Mouse (Mus musculus) lung, embryonic 14.5 days (tissue): ENCODE measurements around the gene Creb3l1. TPM values are rescaled to one million over a fixed set of nuclear protein-coding genes. Genes with fewer than 3 reads are reported as not detected.

Source experiments
- ATAC-seq: fragments of 200-750 bp; cut with Nextera tagmentation; 2 replicates; pipeline ENCODE4 v1.8.0; 2017; ENCODE audit warnings: mild to moderate bottlenecking, moderate TSS enrichment, moderate library complexity; ENCODE audit not compliant: insufficient read depth
- DNase-seq: peaks from one replicate; pipeline ENCODE4 v3.0.0-alpha.2; 2015
- H3K27ac ChIP-seq: fragments of 300-500 bp; sonication (generic); 2 replicates; pipeline ENCODE4 v1.5.1; 2014; ENCODE audit warnings: low read depth, mild to moderate bottlenecking, moderate library complexity
- H3K27me3 ChIP-seq: fragments of 300-500 bp; sonication (generic); 2 replicates; pipeline ENCODE4 v1.6.1; 2014; ENCODE audit warnings: low read length, control low read depth; ENCODE audit not compliant: insufficient read depth
- H3K36me3 ChIP-seq: fragments of 300-500 bp; sonication (generic); 2 replicates; pipeline ENCODE4 v1.6.1; 2014; ENCODE audit warnings: control low read depth; ENCODE audit not compliant: insufficient read depth
- H3K4me1 ChIP-seq: fragments of 300-500 bp; sonication (generic); 2 replicates; pipeline ENCODE4 v1.6.1; 2014; ENCODE audit warnings: antibody characterized with exemption, control low read depth; ENCODE audit not compliant: insufficient read depth
- H3K4me2 ChIP-seq: fragments of 300-500 bp; sonication (generic); 2 replicates; pipeline ENCODE4 v1.6.1; 2014; ENCODE audit warnings: mild to moderate bottlenecking
- H3K4me3 ChIP-seq: fragments of 300-500 bp; sonication (generic); 2 replicates; pipeline ENCODE4 v1.5.1; 2014; ENCODE audit warnings: low read depth, low read length
- H3K9ac ChIP-seq: fragments of 300-500 bp; sonication (generic); 2 replicates; pipeline ENCODE4 v1.6.1; 2014
- H3K9me3 ChIP-seq: fragments of 300-500 bp; sonication (generic); 2 replicates; pipeline ENCODE4 v1.6.1; 2016; ENCODE audit warnings: low read depth, low read length, control low read depth
- CTCF ChIP-seq: IDR thresholded peaks from 2 replicates; pipeline ENCODE4 v1.5.1; 2016; ENCODE audit warnings: antibody characterized with exemption, low read depth
- WGBS: fragments of 180-500 bp; shearing (Covaris S2); extraction: QIAGEN DNeasy Blood & Tissue Kit; methylation state at CpG from one replicate; pipeline ENCODE4 v1.1.7; 2014; 5-methylcytosine and 5-hydroxymethylcytosine counted together
- polyA plus RNA-seq: library from polyadenylated mRNA; unstranded; fragments of >200 nt; fragmentation: Nextera tagmentation; extraction: Ambion mirVana; gene quantifications from 2 replicates; pipeline ENCODE4 v1.2.1, GENCODE M21; 2014

Gene Creb3l1
- polyA plus RNA-seq, 1 experiment from 2014 or later: 18.6 TPM

- peak within 1 kb of the TSS; percentile 67 for H3K4me2 ChIP-seq
- H3K4me1 ChIP-seq: peaks cover 29% of the 10 kb centered on the region
- TF ChIP-seq CTCF: no peak
- peak within 1 kb of the TSS; percentile 36; the same call in 1 of the 2 replicates for H3K9ac ChIP-seq
- 2% methylated on average over 79 of the region's 79 CpGs for WGBS
- DNase-seq (no peak), ATAC-seq (0 out of 2 replicates have a peak, but pooled peaks have one; percentile 15)
- no peak within 1 kb of the TSS for H3K27ac ChIP-seq
- no peaks in the 10 kb centered on the region for H3K9me3 ChIP-seq
- peak within 1 kb of the TSS; percentile 41 for H3K4me3 ChIP-seq
- peaks cover 37% of the 10 kb centered on the region for H3K27me3 ChIP-seq
- H3K36me3 ChIP-seq: no peaks in the 10 kb centered on the region
These were observed 48.4 kb downstream of the Creb3l1 start, which contains the start of gene Dgkz for GRCm38 (mm10) chr2:91975581-91976541. TSS of gene Dgkz (minus strand) at chr2:91975864.

DNA sequence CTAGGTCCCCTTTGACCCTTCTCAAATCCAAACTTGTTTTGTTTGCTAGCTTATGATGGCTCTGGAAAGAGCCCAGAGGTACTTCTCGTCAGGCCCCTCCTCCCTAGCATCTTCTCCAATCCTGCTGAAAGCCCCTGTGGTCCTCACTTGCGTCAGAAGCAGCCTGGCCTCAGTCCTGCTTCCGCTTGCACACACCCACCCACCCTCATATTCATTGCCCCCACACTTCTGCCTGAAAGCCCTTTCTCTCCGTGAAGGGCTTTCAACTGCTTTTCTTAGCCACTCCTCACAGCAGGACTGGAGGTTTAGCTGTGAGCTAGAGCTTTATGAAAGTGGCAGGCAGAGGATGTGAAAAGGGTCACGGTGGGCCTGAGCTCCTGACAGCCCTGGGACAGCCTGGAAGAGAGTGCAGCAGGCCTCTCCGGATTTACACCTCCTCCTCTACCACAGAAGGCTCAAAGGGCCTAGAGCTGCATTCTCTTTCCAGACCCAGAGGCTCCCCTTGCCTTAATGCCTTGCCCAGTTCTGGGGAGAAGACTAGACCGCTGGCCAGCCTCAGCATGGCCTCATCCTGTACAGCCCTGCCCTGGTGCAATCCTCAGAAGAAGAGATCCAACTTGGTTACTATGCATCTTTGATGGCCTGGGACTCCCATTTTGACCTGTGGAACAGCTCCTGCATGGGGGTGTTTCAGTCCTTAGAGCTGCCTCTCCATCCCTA is 50.7 kb downstream of the Creb3l1 start:
- H3K4me3 ChIP-seq: no peak overlapping the region
- no peak overlapping the region for H3K4me2 ChIP-seq
- H3K36me3 ChIP-seq: no peaks in the 10 kb centered on the region
- H3K9me3 ChIP-seq: no peaks in the 10 kb centered on the region
- DNase-seq (no peak), ATAC-seq (no peak)
- H3K9ac ChIP-seq: no peak overlapping the region
- peaks cover 25% of the 10 kb centered on the region for H3K4me1 ChIP-seq
- no peak overlapping the region for H3K27ac ChIP-seq
- peaks cover 37% of the 10 kb centered on the region for H3K27me3 ChIP-seq
- 47% methylated on average over 7 of the region's 7 CpGs for WGBS
- TF ChIP-seq CTCF: no peak

- Histone ChIP-seq H3K9ac (no peak overlapping the region), H3K9me3 (no peaks in the 10 kb centered on the region), H3K4me3 (no peak overlapping the region), H3K4me1 (peaks cover 19% of the 10 kb centered on the region), H3K27ac (peak overlapping the region; percentile 90), H3K27me3 (peaks cover 32% of the 10 kb centered on the region), H3K36me3 (no peaks in the 10 kb centered on the region), H3K4me2 (peak overlapping the region; percentile 42)
- DNase-seq (peak; percentile 70), ATAC-seq (peak; percentile 58)
- no peak for TF ChIP-seq CTCF
- 19% methylated on average over 13 of the region's 13 CpGs for WGBS
These were observed 52.2 kb downstream of the Creb3l1 start for GRCm38 (mm10) chr2:91972121-91972566.

- Histone ChIP-seq H3K36me3 (no peaks in the 10 kb centered on the region), H3K4me1 (peaks cover 19% of the 10 kb centered on the region), H3K4me3 (no peak overlapping the region), H3K9me3 (no peaks in the 10 kb centered on the region), H3K27me3 (peaks cover 25% of the 10 kb centered on the region), H3K27ac (peak overlapping the region; percentile 90), H3K4me2 (peak overlapping the region; percentile 42), H3K9ac (peak overlapping the region; percentile 14; the same call in 1 of the 2 replicates)
- ATAC-seq (peak; percentile 45), DNase-seq (peak; percentile 53)
- no peak for TF ChIP-seq CTCF
- WGBS: 19% methylated on average over 21 of the region's 21 CpGs
These were observed 52.8 kb downstream of the Creb3l1 start for GRCm38 (mm10) chr2:91971231-91972097.

DNA sequence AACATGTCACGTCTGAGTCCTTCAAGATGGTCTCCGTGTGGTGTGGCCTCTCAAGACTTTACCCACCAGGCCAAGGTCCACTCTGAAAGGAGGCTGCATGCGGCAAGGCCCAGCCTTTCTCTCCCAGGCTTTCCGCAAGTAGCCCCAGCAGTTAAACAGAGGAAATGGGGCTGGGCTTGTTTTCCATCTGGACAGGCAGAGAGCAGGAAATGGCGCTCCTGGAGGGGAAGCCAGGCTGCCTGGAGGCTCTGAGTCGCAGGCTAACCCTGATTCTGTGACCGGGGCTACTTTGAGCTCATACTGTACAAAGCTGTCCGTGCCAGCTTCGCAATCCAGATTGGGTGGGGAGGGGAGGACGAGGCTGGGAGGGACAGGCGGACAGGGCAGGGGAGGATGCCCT is 56.3 kb downstream of the Creb3l1 start:
- peak overlapping the region; percentile 32 for H3K9ac ChIP-seq
- 42% methylated on average over 11 of the region's 11 CpGs for WGBS

GRCm38 (mm10) chr2:91966367-91966766 is 57.9 kb downstream of the Creb3l1 start:
- H3K36me3 ChIP-seq: no peaks in the 10 kb centered on the region
- no peak for DNase-seq
- no peaks in the 10 kb centered on the region for H3K9me3 ChIP-seq
- no peak overlapping the region for H3K9ac ChIP-seq
- 77% methylated on average over 5 of the region's 5 CpGs for WGBS
- TF ChIP-seq CTCF: no peak
- no peaks in the 10 kb centered on the region for H3K27me3 ChIP-seq
- peaks cover 15% of the 10 kb centered on the region for H3K4me1 ChIP-seq
- no peak for ATAC-seq
- H3K4me2 ChIP-seq: no peak overlapping the region
- H3K27ac ChIP-seq: no peak overlapping the region
- no peak overlapping the region for H3K4me3 ChIP-seq

More for the DNA sequence above, 56.3 kb downstream of the Creb3l1 start:
- Histone ChIP-seq H3K27me3 (no peaks in the 10 kb centered on the region), H3K4me1 (peaks cover 15% of the 10 kb centered on the region), H3K4me2 (no peak overlapping the region), H3K9me3 (no peaks in the 10 kb centered on the region), H3K36me3 (no peaks in the 10 kb centered on the region), H3K27ac (peak overlapping the region; percentile 82), H3K4me3 (no peak overlapping the region)
- no peak for TF ChIP-seq CTCF
- no peak for ATAC-seq
- DNase-seq: peak; percentile 71
